Mouse (Mus musculus) layer of hippocampus, adult 2 months (tissue): ENCODE measurements around the gene Pcsk6. TPM values are rescaled to one million over a fixed set of nuclear protein-coding genes. Genes with fewer than 3 reads are reported as not detected.

Source experiments
- DNase-seq, 2 experiments: peaks; one replicate each; pipeline ENCODE4 v3.0.0; 2022; ENCODE audit warnings: low spot score in 2 of 2
- H3K27ac ChIP-seq: fragments of 200-600 bp; 2 replicates; pipeline ENCODE4 v1.8.1; 2022
- H3K4me3 ChIP-seq: fragments of 200-600 bp; 2 replicates; pipeline ENCODE4 v1.8.1; 2022; ENCODE audit warnings: mild to moderate bottlenecking
- CTCF ChIP-seq: fragments of 200-600 bp; conservative IDR thresholded peaks from 2 replicates; pipeline ENCODE4 v1.8.1; 2022; ENCODE audit warnings: antibody characterized with exemption, mild to moderate bottlenecking, moderate library complexity
- total RNA-seq, 2 experiments: library from RNA; stranded (reverse); gene quantifications; 2 replicates each; pipeline ENCODE4 v1.2.3; 2021

Pcsk6 gene
- total RNA-seq, 2 experiments from 2014 or later, result 16.4 to 17.1 TPM

GRCm38 (mm10) chr7:65870227-65870626 is 8.7 kb downstream of the Pcsk6 start:
- peak overlapping the region; percentile 92 for H3K27ac ChIP-seq
- DNase-seq, result no peak
- no peak for TF ChIP-seq CTCF
- no peak overlapping the region for H3K4me3 ChIP-seq

DNA sequence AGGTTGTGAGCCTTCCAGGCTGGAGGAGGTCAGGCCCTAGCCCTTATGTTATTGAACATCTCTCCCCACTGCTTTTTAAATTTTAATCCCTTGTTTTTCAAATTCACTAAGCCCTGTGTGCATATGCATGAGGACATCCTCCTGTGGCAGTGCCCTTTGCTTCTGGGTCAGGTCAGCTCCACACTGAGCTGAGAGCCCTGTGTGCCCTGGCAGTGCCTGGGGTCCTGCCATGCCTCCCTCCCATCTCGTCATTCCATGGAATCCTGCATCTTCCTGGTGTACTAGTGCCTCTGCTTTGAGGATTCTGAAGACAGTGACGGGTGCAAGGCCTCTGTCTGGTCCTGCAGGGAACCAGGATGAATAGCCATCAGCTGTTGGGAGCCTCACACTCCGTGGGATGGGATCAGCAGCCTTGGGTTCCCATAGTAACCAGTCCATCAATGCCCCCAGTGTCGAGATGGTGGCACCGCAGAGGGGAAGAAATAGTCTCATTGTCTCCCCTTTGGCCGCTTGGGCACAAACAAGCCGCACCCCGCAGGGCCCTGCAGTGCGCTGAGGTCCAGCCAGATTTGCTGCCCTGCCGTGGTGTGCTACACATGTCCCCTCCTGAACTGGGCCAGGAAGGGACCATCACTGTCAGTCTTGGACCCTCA is 9.5 kb downstream of the Pcsk6 start:
- TF ChIP-seq CTCF, result peak; percentile 65
- peak overlapping the region; percentile 92 for H3K27ac ChIP-seq
- peak; percentile 31 to 79 for DNase-seq
- H3K4me3 ChIP-seq, result no peak overlapping the region

GRCm38 (mm10) chr7:65871851-65872250 is 10.3 kb downstream of the Pcsk6 start:
- TF ChIP-seq CTCF, result no peak
- no peak for DNase-seq
- Histone ChIP-seq H3K27ac (peak overlapping the region; percentile 92), H3K4me3 (no peak overlapping the region)

DNA sequence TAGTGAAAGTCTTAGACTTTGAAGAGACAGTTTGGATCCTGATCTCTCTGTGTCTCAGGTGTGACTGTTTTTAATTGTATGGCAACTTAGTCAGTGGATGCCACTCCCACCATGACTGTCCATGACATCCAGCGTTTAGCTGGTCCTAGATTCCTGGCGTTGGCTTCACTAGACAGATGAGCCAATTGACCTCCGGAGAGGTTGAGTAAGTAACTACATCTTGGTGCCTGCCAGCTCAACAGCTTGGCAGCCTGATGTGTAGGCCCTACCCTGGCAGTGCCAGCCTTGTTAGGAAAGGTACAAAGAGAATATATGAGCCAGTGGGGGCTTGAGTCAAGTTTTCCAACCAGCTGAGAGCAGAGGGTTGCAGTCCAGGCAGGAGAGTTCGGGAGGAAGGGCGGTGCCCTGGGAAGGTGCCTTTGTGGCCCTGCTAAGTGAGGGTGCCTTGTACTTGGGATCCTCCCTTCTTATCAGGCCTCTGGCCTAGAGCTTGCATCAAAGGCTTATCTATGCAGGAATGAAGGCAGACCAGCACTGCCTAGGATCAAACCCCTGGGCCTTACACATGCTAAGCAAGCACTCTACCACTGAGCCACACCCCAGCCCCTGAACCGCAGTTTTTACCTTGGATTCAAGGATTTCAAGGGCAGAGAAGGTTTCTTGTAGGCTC is 11.8 kb downstream of the Pcsk6 start:
- no peak for DNase-seq
- no peak for TF ChIP-seq CTCF

GRCm38 (mm10) chr7:65873902-65874301 is 12.4 kb downstream of the Pcsk6 start:
- Histone ChIP-seq H3K4me3 (no peak overlapping the region), H3K27ac (no peak overlapping the region)
- no peak for DNase-seq
- no peak for TF ChIP-seq CTCF

More for the DNA sequence above, 11.8 kb downstream of the Pcsk6 start:
- no peak overlapping the region for H3K27ac ChIP-seq
- H3K4me3 ChIP-seq, result no peak overlapping the region

DNA sequence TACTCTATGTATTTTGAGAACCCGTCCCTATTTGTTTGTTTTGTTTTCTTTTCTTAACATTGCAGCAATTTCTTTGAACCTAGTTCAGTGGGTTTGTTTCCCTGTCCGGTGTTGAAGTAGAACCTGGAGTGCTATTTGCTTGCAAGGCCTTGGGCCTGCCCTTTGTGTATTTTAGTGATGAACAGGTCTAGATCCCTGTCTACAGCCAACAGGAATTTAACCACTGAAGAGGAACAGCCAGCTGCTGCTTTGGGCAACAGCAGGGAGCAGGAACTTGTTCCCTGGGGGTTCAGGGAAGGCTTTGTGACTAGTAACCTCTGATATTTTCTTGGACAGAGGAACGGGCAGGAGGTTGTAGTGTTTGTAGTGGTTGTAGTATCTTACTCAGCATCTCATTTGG is 15.1 kb downstream of the Pcsk6 start:
- H3K27ac ChIP-seq, result no peak overlapping the region
- no peak for TF ChIP-seq CTCF
- no peak overlapping the region for H3K4me3 ChIP-seq
- DNase-seq, result no peak

GRCm38 (mm10) chr7:65878234-65878633 is 16.7 kb downstream of the Pcsk6 start:
- H3K27ac ChIP-seq, result no peak overlapping the region
- TF ChIP-seq CTCF, result no peak
- DNase-seq, result no peak
- no peak overlapping the region for H3K4me3 ChIP-seq

GRCm38 (mm10) chr7:65879330-65879729 is 17.8 kb downstream of the Pcsk6 start:
- no peak for DNase-seq
- no peak for TF ChIP-seq CTCF
- H3K27ac ChIP-seq, result no peak overlapping the region
- no peak overlapping the region for H3K4me3 ChIP-seq

DNA sequence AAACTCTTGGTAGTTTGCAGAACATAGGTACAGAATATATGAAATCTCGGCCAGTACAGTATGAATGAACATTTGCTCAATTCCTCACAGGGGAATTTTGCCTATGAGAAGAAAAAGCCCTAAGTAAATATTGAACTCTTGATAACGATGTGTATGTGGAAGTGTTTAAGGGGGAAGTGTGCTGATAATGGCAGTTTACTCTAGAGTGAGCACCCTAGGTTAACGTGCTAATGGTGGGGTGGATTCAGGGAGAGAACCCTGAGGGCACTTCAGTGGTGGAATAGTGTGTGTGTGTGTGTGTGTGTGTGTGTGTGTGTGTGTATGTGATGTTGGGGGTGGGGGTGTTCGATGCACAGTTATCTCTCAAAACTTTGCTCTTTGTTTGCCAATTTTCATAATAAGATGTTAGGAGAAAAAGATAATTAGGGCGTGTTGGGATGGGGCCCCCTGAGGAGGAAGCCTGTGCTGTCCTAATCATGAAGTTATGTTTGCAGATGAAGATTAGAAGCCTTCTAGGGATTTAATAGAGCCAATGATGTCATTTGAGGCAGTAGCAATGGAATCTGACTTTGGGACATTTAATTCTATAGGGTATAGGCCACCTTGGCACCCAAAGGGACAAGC is 19.2 kb downstream of the Pcsk6 start:
- H3K4me3 ChIP-seq, result peak overlapping the region; percentile 42; the same call in 1 of the 2 replicates
- TF ChIP-seq CTCF, result no peak
- no peak for DNase-seq
- no peak overlapping the region for H3K27ac ChIP-seq

GRCm38 (mm10) chr7:65881290-65881688 is 19.8 kb downstream of the Pcsk6 start:
- DNase-seq, result no peak
- Histone ChIP-seq H3K27ac (no peak overlapping the region), H3K4me3 (peak overlapping the region; percentile 42)
- no peak for TF ChIP-seq CTCF

DNA sequence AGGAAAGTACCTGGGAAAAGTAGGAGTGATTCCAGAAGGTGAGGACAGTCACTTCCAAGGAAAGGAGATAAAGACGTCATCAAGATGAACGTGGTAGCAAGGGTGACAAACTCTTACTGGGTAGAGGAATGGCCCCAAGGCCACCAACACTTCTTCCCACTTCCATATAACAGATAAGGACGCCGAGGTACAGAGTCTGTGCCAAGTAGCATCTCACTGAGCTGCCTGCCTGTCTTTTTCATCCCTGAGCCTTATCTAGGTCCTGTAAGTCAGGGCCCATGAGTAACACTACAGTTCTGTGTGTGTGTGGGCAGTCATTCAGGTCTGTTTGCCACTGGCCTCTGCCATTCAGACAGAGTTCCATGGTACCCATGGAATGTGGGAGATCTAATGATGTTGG is 23.4 kb downstream of the Pcsk6 start:
- H3K27ac ChIP-seq, result no peak overlapping the region
- no peak for DNase-seq
- no peak for TF ChIP-seq CTCF

GRCm38 (mm10) chr7:65885819-65886218 is 24.3 kb downstream of the Pcsk6 start:
- DNase-seq, result no peak
- no peak overlapping the region for H3K27ac ChIP-seq
- H3K4me3 ChIP-seq, result no peak overlapping the region
- TF ChIP-seq CTCF, result peak; percentile 59

More for the DNA sequence above, 23.4 kb downstream of the Pcsk6 start:
- no peak overlapping the region for H3K4me3 ChIP-seq

GRCm38 (mm10) chr7:65891831-65892230 is 30.3 kb downstream of the Pcsk6 start:
- DNase-seq, result no peak
- Histone ChIP-seq H3K4me3 (no peak overlapping the region), H3K27ac (no peak overlapping the region)
- no peak for TF ChIP-seq CTCF
